Mouse (Mus musculus) liver, postnatal 0 days (tissue): ENCODE measurements around the gene Gm20388.

Source experiments
- CTCF ChIP-seq: sonication (generic); IDR thresholded peaks from 2 replicates; pipeline ENCODE4 v1.5.1; 2016; ENCODE audit warnings: antibody characterized with exemption, low read depth
- EP300 ChIP-seq: IDR thresholded peaks from 2 replicates; pipeline ENCODE4 v1.6.1; 2016; ENCODE audit warnings: antibody characterized with exemption, low read depth, mild to moderate bottlenecking

GRCm38 (mm10) chr8:122099711-122100220, 2189.1 kb downstream of the Gm20388 start:
- TF ChIP-seq CTCF (no peak), EP300 (no peak)
